Mouse (Mus musculus) urinary bladder, postnatal 36 days (tissue): ENCODE results near the gene Fezf1.

Experiments used
- DNase-seq, 2 experiments: peaks; one replicate each; pipeline ENCODE4 v3.0.0; 2022; ENCODE audit warnings: low spot score in 2 of 2, mixed read lengths in 1 of 2

Gene Fezf1

GRCm38 (mm10) chr6:23248313-23249052 lies at the start of gene Fezf1:
Gene Fezf1, minus strand, starts transcription at chr6:23248362.
- DNase-seq = no peak

- DNase-seq = no peak
Observed at GRCm38 (mm10) chr6:23294685-23295084, 46.5 kb upstream of the Fezf1 start.

- DNase-seq = no peak
Observed at GRCm38 (mm10) chr6:23288752-23289151, 40.6 kb upstream of the Fezf1 start.

GRCm38 (mm10) chr6:23281514-23281820 lies 33.3 kb upstream of the Fezf1 start:
- no peak for DNase-seq

- no peak for DNase-seq
Observed at GRCm38 (mm10) chr6:23280811-23281513, 32.8 kb upstream of the Fezf1 start.

GRCm38 (mm10) chr6:23273483-23273882 lies 25.3 kb upstream of the Fezf1 start:
- no peak for DNase-seq

GRCm38 (mm10) chr6:23272979-23273378 lies 24.8 kb upstream of the Fezf1 start:
- DNase-seq = no peak

GRCm38 (mm10) chr6:23272542-23272941 lies 24.4 kb upstream of the Fezf1 start:
- no peak for DNase-seq

GRCm38 (mm10) chr6:23260738-23261050 lies 12.5 kb upstream of the Fezf1 start:
- no peak for DNase-seq

GRCm38 (mm10) chr6:23260016-23260737 lies 12.0 kb upstream of the Fezf1 start:
- DNase-seq = no peak

- no peak for DNase-seq
Observed at GRCm38 (mm10) chr6:23257981-23258380, 9.8 kb upstream of the Fezf1 start.

- no peak for DNase-seq
Observed at GRCm38 (mm10) chr6:23255161-23255560, 7.0 kb upstream of the Fezf1 start.

- no peak for DNase-seq
Observed at GRCm38 (mm10) chr6:23254644-23255043, 6.5 kb upstream of the Fezf1 start.

GRCm38 (mm10) chr6:23253353-23254311 lies 5.5 kb upstream of the Fezf1 start:
- DNase-seq = no peak

- no peak for DNase-seq
Observed at GRCm38 (mm10) chr6:23252196-23253135, 4.3 kb upstream of the Fezf1 start.

- no peak for DNase-seq
Observed at GRCm38 (mm10) chr6:23251431-23251830, 3.3 kb upstream of the Fezf1 start.

GRCm38 (mm10) chr6:23250288-23250955 lies 2.3 kb upstream of the Fezf1 start:
- DNase-seq = no peak

- DNase-seq = no peak
Observed at GRCm38 (mm10) chr6:23249616-23250287, 1.6 kb upstream of the Fezf1 start.

GRCm38 (mm10) chr6:23249053-23249401 lies 865 bp upstream of the Fezf1 start:
- DNase-seq = no peak
